Mouse (Mus musculus): Measurements from ENCODE around the gene Cxcr6. TPM values are rescaled to one million over a fixed set of nuclear protein-coding genes. Genes with fewer than 3 reads are reported as not detected.

Cxcr6 gene
- polyA plus RNA-seq, 1 experiment from 2014 or later = not detected

Other genes starting within 250 kb of the Cxcr6 start
- gene Slc6a20b, start 173.9 kb upstream of the Cxcr6 start, polyA plus RNA-seq (2016; fragmentation: Nextera tagmentation; extraction: Ambion mirVana) = 0.14 and 0.34 TPM in 2 replicates
- 0.04 and 0.09 TPM in 2 replicates for gene Ccr9, start 128.0 kb upstream of the Cxcr6 start, polyA plus RNA-seq (2016; fragmentation: Nextera tagmentation; extraction: Ambion mirVana)
- gene Slc6a20a, start 127.6 kb upstream of the Cxcr6 start, polyA plus RNA-seq (2016; fragmentation: Nextera tagmentation; extraction: Ambion mirVana) = 0.63 and 0.85 TPM in 2 replicates
- 36.6 and 39.0 TPM in 2 replicates for gene Lztfl1, start 88.8 kb upstream of the Cxcr6 start, polyA plus RNA-seq (2016; fragmentation: Nextera tagmentation; extraction: Ambion mirVana)
- gene Fyco1, start 45.4 kb downstream of the Cxcr6 start, polyA plus RNA-seq (2016; fragmentation: Nextera tagmentation; extraction: Ambion mirVana) = 8.5 and 9.4 TPM in 2 replicates
- 0.05 TPM in 1 of 2 replicates, not detected in the other for gene Xcr1, start 55.6 kb downstream of the Cxcr6 start, polyA plus RNA-seq (2016; fragmentation: Nextera tagmentation; extraction: Ambion mirVana)
- 0.90 and 1.0 TPM in 2 replicates for gene Ccr1, start 162.2 kb downstream of the Cxcr6 start, polyA plus RNA-seq (2016; fragmentation: Nextera tagmentation; extraction: Ambion mirVana)
- gene Ccr1l1, start 171.9 kb downstream of the Cxcr6 start, polyA plus RNA-seq (2016; fragmentation: Nextera tagmentation; extraction: Ambion mirVana) = not detected in 2 replicates
- gene Ccr3, start 215.5 kb downstream of the Cxcr6 start, polyA plus RNA-seq (2016; fragmentation: Nextera tagmentation; extraction: Ambion mirVana) = not detected in 2 replicates